Mouse (Mus musculus): Measurements from ENCODE around the gene Vmn1r78. TPM values are rescaled to one million over a fixed set of nuclear protein-coding genes. Genes with fewer than 3 reads are reported as not detected.
"Not testable (repeated sequence)": the region's sequence is repeated elsewhere in the genome, so short reads cannot be mapped to it uniquely, and the experiment has no call there.

The Vmn1r78 gene
- total RNA-seq (2021) = not detected
- long read RNA-seq, experiment 1 = 0 reads
- long read RNA-seq, experiment 2 = 0 reads

- Histone ChIP-seq H3K27ac (no peak within 1 kb of the TSS), H3K4me3 (no peak within 1 kb of the TSS)
- TF ChIP-seq CTCF (conservative IDR thresholded peaks at IDR 0.05) = no peak
- no peak for DNase-seq (ENCODE audit: low spot score in 2 of 2)
Measured at GRCm38 (mm10) chr7:12149957-12150356, at the start of gene Vmn1r78. Vmn1r78 (plus strand) TSS chr7:12150257.

- not testable (repeated sequence) for H3K4me3 ChIP-seq; H3K27ac ChIP-seq; DNase-seq (ENCODE audit: low spot score in 2 of 2)
Measured at GRCm38 (mm10) chr7:12156463-12156862, 6.4 kb downstream of the Vmn1r78 start.

- H3K4me3 ChIP-seq = not testable (repeated sequence)
Measured at GRCm38 (mm10) chr7:12170979-12171378, 20.9 kb downstream of the Vmn1r78 start, which contains the start of gene Vmn1r79. Vmn1r79 (plus strand) TSS chr7:12171279.

GRCm38 (mm10) chr7:12172926-12173325 lies 22.9 kb downstream of the Vmn1r78 start:
- not testable (repeated sequence) for H3K4me3 ChIP-seq; DNase-seq (ENCODE audit: low spot score in 2 of 2); H3K27ac ChIP-seq

More at GRCm38 (mm10) chr7:12170979-12171378, 20.9 kb downstream of the Vmn1r78 start, which contains the start of gene Vmn1r79:
- not testable (repeated sequence) for DNase-seq (ENCODE audit: low spot score in 2 of 2); H3K27ac ChIP-seq

- TF ChIP-seq CTCF (conservative IDR thresholded peaks at IDR 0.05) = no peak
- no peak for DNase-seq (ENCODE audit: low spot score in 2 of 2)
Measured at GRCm38 (mm10) chr7:12188986-12189385, 38.9 kb downstream of the Vmn1r78 start, which contains the start of gene Vmn1r80. Vmn1r80 (plus strand) TSS chr7:12189286.

GRCm38 (mm10) chr7:12204141-12204540 lies 54.1 kb downstream of the Vmn1r78 start:
- no peak overlapping the region for H3K27ac ChIP-seq
- no peak overlapping the region for H3K4me3 ChIP-seq
- no peak for DNase-seq (ENCODE audit: low spot score in 2 of 2)
- TF ChIP-seq CTCF (conservative IDR thresholded peaks at IDR 0.05) = no peak

More at GRCm38 (mm10) chr7:12188986-12189385, 38.9 kb downstream of the Vmn1r78 start, which contains the start of gene Vmn1r80:
- no peak within 1 kb of the TSS for H3K4me3 ChIP-seq
- no peak within 1 kb of the TSS for H3K27ac ChIP-seq

Other genes with a start within 250 kb of the Vmn1r78 start
- not detected for gene Vmn1r76, start 212.0 kb upstream of the Vmn1r78 start, total RNA-seq (2021)
- under 1 TPM in 1 of 2 experiments, not detected in 1; 0.05 TPM for gene Vmn1r77, start 113.5 kb upstream of the Vmn1r78 start, total RNA-seq (2021)
- not detected for gene Vmn1r79, start 21.0 kb downstream of the Vmn1r78 start, total RNA-seq (2021)
- gene Vmn1r80, start 39.0 kb downstream of the Vmn1r78 start, total RNA-seq (2021) = not detected
- not detected for gene Vmn1r81, start 118.0 kb downstream of the Vmn1r78 start, total RNA-seq (2021)
- not detected for gene Vmn1r82, start 150.2 kb downstream of the Vmn1r78 start, total RNA-seq (2021)
- not detected for gene Vmn1r83, start 179.2 kb downstream of the Vmn1r78 start, total RNA-seq (2021)
- not detected for gene Vmn1r84, start 219.0 kb downstream of the Vmn1r78 start, total RNA-seq (2021)